Mouse (Mus musculus) kidney, embryonic 14.5 days (tissue): ENCODE results near the gene Adam19. TPM values are rescaled to one million over a fixed set of nuclear protein-coding genes. Genes with fewer than 3 reads are reported as not detected.
"Not testable (repeated sequence)": the region's sequence is repeated elsewhere in the genome, so short reads cannot be mapped to it uniquely, and the experiment has no call there.

Experiments
- ATAC-seq: fragments of 200-750 bp; cut with Nextera tagmentation; 2 replicates; pipeline ENCODE4 v1.8.0; 2017; ENCODE audit warnings: moderate number of reproducible peaks, mild to moderate bottlenecking, moderate TSS enrichment, moderate library complexity; ENCODE audit not compliant: low FRiP score, low TSS enrichment
- H3K27ac ChIP-seq: fragments of 300-500 bp; sonication (generic); 2 replicates; pipeline ENCODE4 v1.5.1; 2014; ENCODE audit warnings: low read depth, mild to moderate bottlenecking, low read length, moderate library complexity, mixed read lengths
- H3K27me3 ChIP-seq: fragments of 300-500 bp; sonication (generic); 2 replicates; pipeline ENCODE4 v1.6.1; 2014; ENCODE audit warnings: mild to moderate bottlenecking, low read length; ENCODE audit not compliant: control insufficient read depth, insufficient read depth
- H3K36me3 ChIP-seq: fragments of 300-500 bp; sonication (generic); 2 replicates; pipeline ENCODE4 v1.6.1; 2014; ENCODE audit warnings: low read length, mixed read lengths; ENCODE audit not compliant: control insufficient read depth, insufficient read depth
- H3K4me1 ChIP-seq: fragments of 300-500 bp; sonication (generic); 2 replicates; pipeline ENCODE4 v1.6.1; 2014; ENCODE audit warnings: low read length, mixed read lengths; ENCODE audit not compliant: control insufficient read depth, insufficient read depth
- H3K4me2 ChIP-seq: fragments of 300-500 bp; sonication (generic); replicated peaks from 2 replicates; pipeline ENCODE4 v1.6.1; 2014; ENCODE audit warnings: low read depth, mild to moderate bottlenecking, low read length
- H3K4me3 ChIP-seq: fragments of 300-500 bp; sonication (generic); 2 replicates; pipeline ENCODE4 v1.5.1; 2014; ENCODE audit warnings: mild to moderate bottlenecking, low read length
- H3K9ac ChIP-seq: fragments of 300-500 bp; sonication (generic); 2 replicates; pipeline ENCODE4 v1.6.1; 2014; ENCODE audit warnings: low read depth, mild to moderate bottlenecking, low read length, moderate library complexity
- H3K9me3 ChIP-seq: fragments of 300-500 bp; sonication (generic); 2 replicates; pipeline ENCODE4 v1.6.1; 2016; ENCODE audit warnings: low read length; ENCODE audit not compliant: control insufficient read depth
- WGBS: fragments of 180-500 bp; shearing (Covaris S2); extraction: QIAGEN DNeasy Blood & Tissue Kit; methylation state at CpG from one replicate; pipeline ENCODE4 v1.1.7; 2014; 5-methylcytosine and 5-hydroxymethylcytosine counted together
- polyA plus RNA-seq: library from polyadenylated mRNA; unstranded; fragments of >200 nt; fragmentation: Nextera tagmentation; extraction: Ambion mirVana; gene quantifications from 2 replicates; pipeline ENCODE4 v1.2.1, GENCODE M21; 2014

Adam19 gene
- polyA plus RNA-seq, 1 experiment from 2014 or later: 14.7 TPM

- H3K4me3 ChIP-seq: no peak overlapping the region
- no peaks in the 10 kb centered on the region for H3K27me3 ChIP-seq
- H3K4me2 ChIP-seq: no peak overlapping the region
- no peak overlapping the region for H3K27ac ChIP-seq
- H3K36me3 ChIP-seq: no peaks in the 10 kb centered on the region
- 85% methylated on average over 3 of the region's 3 CpGs for WGBS
- H3K9ac ChIP-seq: no peak overlapping the region
- H3K4me1 ChIP-seq: no peaks in the 10 kb centered on the region
- no peak for ATAC-seq
- H3K9me3 ChIP-seq: no peaks in the 10 kb centered on the region; the same call in 1 of the 2 replicates
Measured at GRCm38 (mm10) chr11:46047264-46047663, 8.5 kb upstream of the Adam19 start.

GRCm38 (mm10) chr11:46052105-46052659 is 3.6 kb upstream of the Adam19 start, which contains the start of gene Gm12166:
Gene Gm12166 (minus strand): TSS chr11:46052321.
- H3K27ac ChIP-seq, H3K9me3 ChIP-seq, H3K36me3 ChIP-seq, H3K4me2 ChIP-seq, H3K4me3 ChIP-seq, H3K27me3 ChIP-seq, H3K9ac ChIP-seq, ATAC-seq: not testable (repeated sequence)
- 48% methylated on average over 19 of the region's 19 CpGs for WGBS
- 0 out of 2 replicates have a peak, but pooled peaks cover 11% of the 10 kb centered on the region for H3K4me1 ChIP-seq

GRCm38 (mm10) chr11:46053457-46053856 is 2.3 kb upstream of the Adam19 start:
- ATAC-seq, H3K36me3 ChIP-seq, H3K27me3 ChIP-seq, H3K4me2 ChIP-seq, H3K9ac ChIP-seq, H3K9me3 ChIP-seq, H3K27ac ChIP-seq, H3K4me3 ChIP-seq: not testable (repeated sequence)
- H3K4me1 ChIP-seq: peaks cover 15% of the 10 kb centered on the region; the same call in 1 of the 2 replicates
- WGBS: 91% methylated on average over 3 of the region's 3 CpGs

GRCm38 (mm10) chr11:46054311-46054710 is 1.5 kb upstream of the Adam19 start:
- peaks cover 15% of the 10 kb centered on the region; the same call in 1 of the 2 replicates for H3K4me1 ChIP-seq
- H3K4me2 ChIP-seq: no peak overlapping the region
- H3K27me3 ChIP-seq: no peaks in the 10 kb centered on the region
- ATAC-seq: no peak
- no peaks in the 10 kb centered on the region for H3K36me3 ChIP-seq
- no peak overlapping the region for H3K9ac ChIP-seq
- no peak overlapping the region for H3K4me3 ChIP-seq
- H3K27ac ChIP-seq: no peak overlapping the region
- no peaks in the 10 kb centered on the region for H3K9me3 ChIP-seq
- 41% methylated on average over 5 of the region's 5 CpGs for WGBS

- Histone ChIP-seq H3K27me3 (no peaks in the 10 kb centered on the region), H3K9me3 (no peaks in the 10 kb centered on the region), H3K4me1 (peaks cover 18% of the 10 kb centered on the region; the same call in 1 of the 2 replicates), H3K4me2 (peak overlapping the region; percentile 60), H3K4me3 (peak overlapping the region; percentile 69), H3K27ac (peak overlapping the region; percentile 86), H3K9ac (peak overlapping the region; percentile 78; the same call in 1 of the 2 replicates), H3K36me3 (no peaks in the 10 kb centered on the region; the same call in 1 of the 2 replicates)
- peak; percentile 44; the same call in 1 of the 2 replicates for ATAC-seq
- 21% methylated on average over 13 of the region's 13 CpGs for WGBS
Measured at GRCm38 (mm10) chr11:46054911-46055895, 589 bp upstream of the Adam19 start.

- Histone ChIP-seq H3K4me2 (peak overlapping the region; percentile 60), H3K9ac (peak overlapping the region; percentile 78), H3K27me3 (no peaks in the 10 kb centered on the region), H3K4me3 (peak overlapping the region; percentile 69), H3K36me3 (peaks cover 5% of the 10 kb centered on the region; the same call in 1 of the 2 replicates), H3K27ac (peak overlapping the region; percentile 86), H3K9me3 (no peaks in the 10 kb centered on the region), H3K4me1 (peaks cover 18% of the 10 kb centered on the region; the same call in 1 of the 2 replicates)
- ATAC-seq: peak; percentile 26; the same call in 1 of the 2 replicates
- WGBS: under 1% methylated on average over 25 of the region's 25 CpGs
Measured at GRCm38 (mm10) chr11:46056770-46057411, 1.1 kb downstream of the Adam19 start.

- peaks cover 5% of the 10 kb centered on the region; the same call in 1 of the 2 replicates for H3K36me3 ChIP-seq
- no peak for ATAC-seq
- H3K4me2 ChIP-seq: peak overlapping the region; percentile 60
- H3K9ac ChIP-seq: no peak overlapping the region; the same call in 1 of the 2 replicates
- no peak overlapping the region for H3K27ac ChIP-seq
- H3K4me3 ChIP-seq: peak overlapping the region; percentile 69; the same call in 1 of the 2 replicates
- WGBS: 24% methylated on average over 9 of the region's 9 CpGs
- no peaks in the 10 kb centered on the region for H3K9me3 ChIP-seq
- H3K4me1 ChIP-seq: peaks cover 18% of the 10 kb centered on the region; the same call in 1 of the 2 replicates
- H3K27me3 ChIP-seq: no peaks in the 10 kb centered on the region
Measured at GRCm38 (mm10) chr11:46058011-46058410, 2.2 kb downstream of the Adam19 start.

GRCm38 (mm10) chr11:46058916-46059315 is 3.1 kb downstream of the Adam19 start:
- Histone ChIP-seq H3K36me3 (peaks cover 5% of the 10 kb centered on the region; the same call in 1 of the 2 replicates), H3K9me3 (no peaks in the 10 kb centered on the region), H3K9ac (no peak overlapping the region), H3K4me1 (peaks cover 21% of the 10 kb centered on the region; the same call in 1 of the 2 replicates), H3K4me2 (no peak overlapping the region), H3K27me3 (no peaks in the 10 kb centered on the region), H3K4me3 (no peak overlapping the region), H3K27ac (no peak overlapping the region)
- WGBS: 92% methylated on average over 4 of the region's 4 CpGs
- ATAC-seq: no peak
